Mouse (Mus musculus) adrenal gland, postnatal 4 days (tissue): ENCODE data around the gene Ptf1a. TPM values are rescaled to one million over a fixed set of nuclear protein-coding genes. Genes with fewer than 3 reads are reported as not detected.

Experiments
- DNase-seq, 2 experiments: peaks; one replicate each; pipeline ENCODE4 v3.0.0; 2021 to 2022; ENCODE audit warnings: low spot score in 2 of 2, mixed read lengths in 2 of 2
- total RNA-seq, 2 experiments: library from RNA; stranded (reverse); gene quantifications; 2 replicates each; pipeline ENCODE4 v1.2.3; 2021

Ptf1a gene
- total RNA-seq, 2 experiments from 2014 or later, result 1.0 TPM; not detected in 1

- DNase-seq, result no peak
Measured at GRCm38 (mm10) chr2:19449308-19449707, 3.8 kb downstream of the Ptf1a start.

GRCm38 (mm10) chr2:19452531-19453055 lies 7.1 kb downstream of the Ptf1a start:
- DNase-seq, result no peak

GRCm38 (mm10) chr2:19455228-19455627 lies 9.8 kb downstream of the Ptf1a start:
- no peak for DNase-seq

GRCm38 (mm10) chr2:19455857-19456482 lies 10.5 kb downstream of the Ptf1a start:
- no peak for DNase-seq

- DNase-seq, result no peak
Measured at GRCm38 (mm10) chr2:19458785-19459184, 13.3 kb downstream of the Ptf1a start.

- DNase-seq, result no peak
Measured at GRCm38 (mm10) chr2:19461940-19462339, 16.5 kb downstream of the Ptf1a start.

- DNase-seq, result no peak
Measured at GRCm38 (mm10) chr2:19490262-19490661, 44.8 kb downstream of the Ptf1a start.

Other genes with a start within 250 kb of the Ptf1a start
- under 1 TPM; 0.14 to 0.22 TPM for gene Armc3, start 246.4 kb upstream of the Ptf1a start, total RNA-seq
- 10 to 100 TPM; 20.7 to 22.4 TPM for gene Msrb2, start 74.2 kb upstream of the Ptf1a start, total RNA-seq
- gene 4921504E06Rik, start 108.3 kb downstream of the Ptf1a start, total RNA-seq, result not detected
- gene Otud1, start 212.1 kb downstream of the Ptf1a start, total RNA-seq, result 10 to 100 TPM in 1 of 2 experiments, 1 to 10 TPM in 1; 9.8 to 10.3 TPM